Mouse (Mus musculus): ENCODE measurements around the gene Nt5dc1.
"Not testable (repeated sequence)": the region's sequence is repeated elsewhere in the genome, so short reads cannot be mapped to it uniquely, and the experiment has no call there.

Gene Nt5dc1

DNA sequence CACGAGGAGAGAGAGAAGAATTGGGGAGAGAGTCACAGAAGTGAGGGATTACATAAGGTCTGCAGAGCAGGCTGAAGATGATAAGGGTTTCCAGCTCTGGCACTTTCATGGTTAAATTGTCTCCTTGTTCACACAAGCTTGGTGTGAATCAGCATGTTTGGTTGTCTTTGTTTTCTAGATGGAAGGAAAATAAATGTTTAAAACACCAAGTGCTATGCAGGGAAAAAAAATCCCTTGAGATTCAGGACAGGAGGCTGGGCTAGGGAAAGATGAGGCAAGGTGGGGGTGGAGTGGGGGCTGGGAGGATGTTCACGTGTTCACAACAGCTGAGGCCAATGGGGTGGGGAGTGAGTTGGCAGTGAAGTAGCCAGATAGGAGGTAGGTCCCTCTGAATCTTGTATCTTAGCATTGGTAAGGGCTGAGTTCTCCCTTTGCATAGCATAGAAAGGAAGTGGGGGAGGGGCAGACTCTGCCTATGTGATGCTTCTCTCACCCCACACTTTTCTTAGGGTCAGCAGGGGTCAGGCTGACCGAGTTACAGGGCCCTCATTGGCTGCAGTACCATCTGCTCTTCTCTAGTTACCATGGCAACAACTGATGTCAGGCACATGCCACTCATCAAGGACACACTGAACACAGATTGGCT is 101.7 kb downstream of the Nt5dc1 start:
- DNase-seq (ENCODE audit: extremely low read depth, insufficient read length, low spot score) = no peak

GRCm38 (mm10) chr10:34312536-34312935 is 105.8 kb downstream of the Nt5dc1 start:
- DNase-seq (ENCODE audit: extremely low read depth, insufficient read length, low spot score) = no peak

GRCm38 (mm10) chr10:34309915-34310685 is 108.3 kb downstream of the Nt5dc1 start:
- DNase-seq (ENCODE audit: extremely low read depth, insufficient read length, low spot score) = no peak

- peak; percentile 19 for DNase-seq (ENCODE audit: extremely low read depth, insufficient read length, low spot score)
These were observed 111.3 kb downstream of the Nt5dc1 start for GRCm38 (mm10) chr10:34307070-34307469.

- no peak for DNase-seq (ENCODE audit: extremely low read depth, insufficient read length, low spot score)
These were observed 118.0 kb downstream of the Nt5dc1 start for GRCm38 (mm10) chr10:34300368-34300767.

DNA sequence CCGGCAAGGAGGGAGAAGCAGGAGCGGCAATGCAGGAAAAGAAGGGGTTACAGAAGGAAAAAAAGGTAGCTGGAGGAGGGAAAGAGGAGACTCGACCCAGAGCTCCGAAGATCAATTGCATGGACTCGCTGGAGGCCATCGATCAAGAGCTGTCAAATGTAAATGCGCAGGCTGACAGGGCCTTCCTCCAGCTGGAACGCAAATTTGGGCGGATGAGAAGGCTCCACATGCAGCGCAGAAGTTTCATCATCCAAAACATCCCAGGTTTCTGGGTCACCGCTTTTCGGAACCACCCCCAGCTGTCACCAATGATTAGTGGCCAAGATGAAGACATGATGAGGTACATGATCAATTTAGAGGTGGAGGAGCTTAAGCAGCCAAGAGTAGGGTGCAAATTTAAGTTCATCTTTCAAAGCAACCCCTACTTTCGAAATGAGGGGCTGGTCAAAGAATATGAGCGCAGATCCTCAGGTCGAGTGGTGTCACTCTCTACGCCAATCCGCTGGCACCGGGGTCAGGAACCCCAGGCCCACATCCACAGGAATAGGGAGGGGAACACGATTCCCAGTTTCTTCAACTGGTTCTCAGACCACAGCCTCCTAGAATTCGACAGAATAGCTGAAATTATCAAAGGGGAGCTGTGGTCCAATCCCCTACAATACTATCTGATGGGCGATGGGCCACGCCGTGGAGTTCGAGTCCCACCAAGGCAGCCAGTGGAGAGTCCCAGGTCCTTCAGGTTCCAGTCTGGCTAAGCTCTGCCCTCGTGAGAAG is 120.2 kb downstream of the Nt5dc1 start:
- DNase-seq (ENCODE audit: extremely low read depth, insufficient read length, low spot score) = no peak

DNA sequence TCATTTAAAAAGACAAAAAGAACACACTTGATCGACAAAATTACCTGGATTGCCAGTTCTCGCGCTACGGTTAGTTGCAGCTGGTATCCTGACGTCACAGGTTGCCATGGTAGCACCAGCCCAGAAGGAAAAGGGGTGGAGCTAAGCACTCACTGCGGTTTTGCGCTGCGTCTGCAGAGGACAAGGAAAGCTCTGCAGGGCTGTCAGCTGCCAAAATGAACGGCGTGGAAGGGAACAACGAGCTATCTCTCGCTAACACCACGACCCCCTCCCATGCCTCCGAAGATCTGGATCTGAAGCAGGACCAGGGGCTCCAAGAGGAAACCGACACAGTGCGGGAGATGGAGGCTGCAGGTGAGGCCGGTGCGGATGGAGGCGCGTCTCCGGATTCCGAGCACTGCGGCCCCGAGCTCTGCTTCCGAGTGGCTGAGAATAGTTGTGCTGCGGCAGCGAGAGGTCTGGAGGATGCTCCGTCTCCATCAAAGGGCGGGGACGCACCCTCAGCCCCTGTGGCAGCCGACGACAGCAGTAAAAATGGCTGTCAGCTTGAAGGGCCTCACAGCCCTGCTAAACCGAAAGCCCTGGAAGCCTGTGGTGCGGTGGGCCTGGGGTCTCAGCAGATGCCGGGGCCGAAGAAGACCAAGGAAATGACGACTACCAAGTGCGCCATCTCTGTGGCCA is 120.9 kb downstream of the Nt5dc1 start, which contains the start of gene Tspyl4:
Gene Tspyl4, plus strand, starts transcription at position 144 of the 681 bp plus-strand sequence.
- DNase-seq (ENCODE audit: extremely low read depth, insufficient read length, low spot score) = peak; percentile 73

DNA sequence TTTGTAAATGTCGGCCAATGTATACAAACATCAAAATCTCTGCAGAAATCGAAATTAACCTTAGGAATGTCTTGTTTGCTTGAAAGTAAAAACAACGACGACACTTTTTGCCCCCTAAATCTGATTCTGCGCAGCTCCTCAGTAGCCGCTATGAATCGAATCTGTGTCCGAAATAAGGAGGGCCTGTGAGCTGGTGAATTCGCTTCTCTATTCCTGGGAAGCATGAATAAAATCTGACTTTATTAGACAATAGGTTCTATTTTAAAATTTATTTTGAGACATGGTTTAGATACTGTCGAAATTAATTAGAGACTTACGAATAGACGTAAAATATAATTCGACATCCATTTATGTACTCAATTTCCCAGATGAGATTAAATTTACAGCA is 121.4 kb downstream of the Nt5dc1 start:
- DNase-seq (ENCODE audit: extremely low read depth, insufficient read length, low spot score) = no peak

DNA sequence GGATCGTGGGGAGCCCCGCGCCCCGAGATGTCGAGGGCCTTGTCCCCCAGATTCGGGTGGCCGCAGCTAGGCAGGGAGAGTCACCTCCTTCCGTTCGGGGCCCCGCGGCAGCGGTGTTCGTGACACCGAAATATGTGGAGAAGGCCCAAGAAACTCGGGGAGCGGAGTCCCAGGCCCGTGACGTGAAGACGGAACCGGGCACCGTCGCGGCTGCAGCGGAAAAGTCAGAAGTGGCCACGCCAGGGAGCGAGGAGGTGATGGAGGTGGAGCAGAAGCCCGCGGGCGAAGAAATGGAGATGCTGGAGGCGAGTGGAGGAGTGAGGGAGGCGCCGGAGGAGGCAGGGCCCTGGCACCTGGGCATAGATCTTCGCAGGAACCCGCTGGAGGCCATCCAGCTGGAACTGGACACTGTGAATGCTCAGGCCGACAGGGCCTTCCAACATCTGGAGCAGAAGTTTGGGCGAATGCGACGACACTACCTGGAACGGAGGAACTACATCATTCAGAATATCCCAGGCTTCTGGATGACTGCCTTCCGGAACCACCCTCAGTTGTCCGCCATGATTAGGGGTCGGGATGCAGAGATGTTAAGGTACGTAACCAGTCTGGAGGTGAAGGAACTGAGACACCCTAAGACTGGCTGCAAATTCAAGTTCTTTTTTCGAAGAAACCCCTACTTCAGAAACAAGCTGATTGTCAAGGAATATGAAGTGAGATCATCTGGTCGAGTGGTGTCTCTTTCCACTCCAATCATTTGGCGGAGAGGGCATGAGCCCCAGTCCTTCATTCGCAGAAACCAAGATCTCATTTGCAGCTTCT is 135.7 kb downstream of the Nt5dc1 start:
- DNase-seq (ENCODE audit: extremely low read depth, insufficient read length, low spot score) = no peak

GRCm38 (mm10) chr10:34281962-34282388 is 136.4 kb downstream of the Nt5dc1 start, which contains the start of gene Tspyl1:
TSS of gene Tspyl1 (plus strand) at chr10:34282190.
- DNase-seq (ENCODE audit: extremely low read depth, insufficient read length, low spot score) = peak; percentile 95

GRCm38 (mm10) chr10:34281211-34281961 is 137.0 kb downstream of the Nt5dc1 start:
- DNase-seq (ENCODE audit: extremely low read depth, insufficient read length, low spot score) = no peak

DNA sequence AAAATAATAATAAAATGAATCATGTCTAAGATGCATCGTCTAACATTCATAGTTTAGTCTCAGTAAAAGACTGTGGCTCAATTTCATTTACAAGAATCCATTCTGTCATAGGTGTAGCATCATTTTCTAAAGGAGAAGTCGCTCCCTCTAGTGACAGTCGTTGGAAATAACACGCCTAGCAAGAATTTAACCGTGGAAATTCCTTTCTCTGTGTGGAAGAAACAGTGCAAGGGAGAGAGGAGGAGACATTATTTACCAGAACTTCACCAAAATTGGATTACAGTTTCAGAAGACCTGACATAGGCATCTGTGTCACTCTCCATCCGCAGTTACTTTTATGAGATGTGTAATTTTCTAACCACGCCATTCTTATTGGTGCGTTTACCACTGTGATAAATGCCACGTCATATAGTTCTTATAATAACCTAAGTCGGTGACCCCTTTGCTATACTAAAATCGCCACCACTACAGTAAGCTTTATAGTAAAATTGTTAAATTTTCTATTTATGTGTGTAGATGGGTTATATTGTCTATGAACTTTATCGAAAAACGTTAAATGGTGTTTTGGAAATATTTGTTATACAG is 137.7 kb downstream of the Nt5dc1 start:
- peak; percentile 36 for DNase-seq (ENCODE audit: extremely low read depth, insufficient read length, low spot score)

DNA sequence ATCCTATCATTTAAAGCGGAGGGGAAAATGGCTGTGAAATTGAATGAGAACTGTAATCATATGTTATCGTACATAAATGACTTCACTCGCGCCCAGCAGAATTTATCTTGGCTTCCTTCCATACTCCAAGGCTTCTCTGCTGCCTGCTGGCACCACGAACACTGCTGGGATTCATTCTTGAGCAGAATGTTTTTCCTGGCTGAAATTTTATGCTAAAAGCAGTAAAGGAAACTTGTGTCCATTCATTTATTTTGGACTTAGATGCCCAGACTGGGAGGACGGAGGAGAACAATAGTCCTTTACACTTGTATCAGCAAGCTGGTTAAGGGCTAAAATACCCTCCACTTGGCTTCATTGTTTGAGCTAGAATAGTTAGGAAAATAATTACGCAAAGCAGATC is 146.7 kb downstream of the Nt5dc1 start:
- peak; percentile 18 for DNase-seq (ENCODE audit: extremely low read depth, insufficient read length, low spot score)

GRCm38 (mm10) chr10:34267312-34268070 is 150.9 kb downstream of the Nt5dc1 start:
- DNase-seq (ENCODE audit: extremely low read depth, insufficient read length, low spot score) = no peak

GRCm38 (mm10) chr10:34265106-34265505 is 153.2 kb downstream of the Nt5dc1 start:
- no peak for DNase-seq (ENCODE audit: extremely low read depth, insufficient read length, low spot score)

GRCm38 (mm10) chr10:34252833-34253232 is 165.5 kb downstream of the Nt5dc1 start:
- not testable (repeated sequence) for DNase-seq (ENCODE audit: extremely low read depth, insufficient read length, low spot score)

- no peak for DNase-seq (ENCODE audit: extremely low read depth, insufficient read length, low spot score)
These were observed 168.8 kb downstream of the Nt5dc1 start for GRCm38 (mm10) chr10:34249594-34249993.

GRCm38 (mm10) chr10:34247757-34248156 is 170.6 kb downstream of the Nt5dc1 start:
- DNase-seq (ENCODE audit: extremely low read depth, insufficient read length, low spot score) = no peak

Measured in 3134 (cell line).